Mouse (Mus musculus): ENCODE data around the gene Kat2a.

The Kat2a gene

DNA sequence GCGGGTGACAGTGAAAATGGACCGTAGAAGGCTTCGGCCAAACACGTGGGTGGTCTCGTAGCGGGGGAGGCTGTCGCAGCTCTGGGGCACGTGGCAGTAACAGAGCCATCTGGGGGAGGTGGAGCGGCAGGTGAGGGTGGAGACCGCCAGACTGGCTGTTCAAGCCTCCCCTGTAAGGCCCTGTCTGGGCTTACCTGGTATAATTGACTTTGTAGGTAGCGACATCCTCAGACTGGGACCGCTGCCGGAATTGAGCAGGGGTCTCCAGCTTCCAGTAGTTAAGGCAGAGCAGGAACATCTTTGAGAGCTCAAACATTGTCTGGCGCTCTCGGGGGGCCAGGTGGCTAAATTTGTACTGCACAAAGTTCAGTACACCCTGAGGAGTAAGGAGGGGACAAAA is 1.7 kb downstream of the Kat2a start:
- DNase-seq (ENCODE audit: low spot score), result no peak

DNA sequence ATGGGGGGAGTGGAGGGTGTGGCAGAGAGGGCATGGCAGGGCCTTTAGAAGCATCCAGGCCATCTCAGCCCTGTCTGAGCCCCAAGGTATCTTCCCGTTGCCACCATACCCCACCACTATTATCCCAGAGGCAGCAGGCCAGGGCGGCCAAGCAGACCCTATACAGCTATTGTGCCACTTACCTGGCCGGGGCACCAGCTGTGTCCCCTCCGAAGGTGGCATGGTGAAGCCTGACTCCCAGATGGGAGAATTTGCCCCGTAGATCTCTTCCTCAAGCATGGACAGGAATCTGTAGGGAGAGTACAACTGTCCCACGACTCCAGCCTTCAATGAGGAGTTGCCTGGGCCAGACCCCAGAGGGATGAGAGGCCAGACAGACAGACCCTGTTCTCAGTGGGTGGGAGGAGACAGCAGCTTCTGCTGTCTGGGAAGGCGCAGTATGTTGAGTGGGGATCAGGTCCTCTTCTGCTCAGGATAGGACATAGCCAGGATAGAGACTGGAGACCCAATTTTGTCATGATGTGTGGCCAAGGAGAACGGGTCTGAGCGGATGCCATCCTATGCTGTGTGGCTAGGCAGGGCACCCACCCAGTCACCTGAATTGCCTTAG is 3.0 kb downstream of the Kat2a start:
- DNase-seq (ENCODE audit: low spot score), result no peak

DNA sequence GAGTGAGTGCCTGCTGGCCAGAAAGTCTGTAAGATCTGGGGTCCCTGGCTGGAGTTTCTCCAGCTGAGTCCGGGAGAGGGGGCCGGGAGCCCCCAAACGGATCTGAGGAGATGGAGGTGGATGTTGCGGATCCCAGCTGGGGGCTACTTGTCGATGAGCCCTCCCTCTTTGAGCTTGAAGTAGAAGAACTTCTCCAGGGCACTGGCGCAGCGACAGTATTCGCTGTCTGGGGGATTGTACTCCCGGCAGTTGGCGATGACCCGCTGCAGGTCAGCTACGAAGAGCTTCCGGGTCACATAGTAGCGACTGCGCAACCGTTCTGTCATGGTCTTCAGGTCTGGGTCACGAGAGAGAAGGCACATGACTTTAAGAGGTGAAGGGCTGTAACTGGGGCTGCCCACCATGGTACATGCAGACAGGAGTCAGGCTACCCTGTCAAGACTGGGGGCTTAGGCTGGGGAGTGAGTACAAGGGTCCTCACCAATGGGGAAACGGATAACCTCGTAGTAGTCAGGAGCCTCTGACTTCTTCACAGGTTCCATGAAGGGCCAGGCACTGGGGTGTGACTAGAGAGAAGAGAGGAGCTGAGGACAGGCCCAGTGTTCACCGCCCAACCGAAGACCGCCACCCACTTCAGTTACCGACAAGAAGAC is 7.0 kb downstream of the Kat2a start:
- no peak for DNase-seq (ENCODE audit: low spot score)

DNA sequence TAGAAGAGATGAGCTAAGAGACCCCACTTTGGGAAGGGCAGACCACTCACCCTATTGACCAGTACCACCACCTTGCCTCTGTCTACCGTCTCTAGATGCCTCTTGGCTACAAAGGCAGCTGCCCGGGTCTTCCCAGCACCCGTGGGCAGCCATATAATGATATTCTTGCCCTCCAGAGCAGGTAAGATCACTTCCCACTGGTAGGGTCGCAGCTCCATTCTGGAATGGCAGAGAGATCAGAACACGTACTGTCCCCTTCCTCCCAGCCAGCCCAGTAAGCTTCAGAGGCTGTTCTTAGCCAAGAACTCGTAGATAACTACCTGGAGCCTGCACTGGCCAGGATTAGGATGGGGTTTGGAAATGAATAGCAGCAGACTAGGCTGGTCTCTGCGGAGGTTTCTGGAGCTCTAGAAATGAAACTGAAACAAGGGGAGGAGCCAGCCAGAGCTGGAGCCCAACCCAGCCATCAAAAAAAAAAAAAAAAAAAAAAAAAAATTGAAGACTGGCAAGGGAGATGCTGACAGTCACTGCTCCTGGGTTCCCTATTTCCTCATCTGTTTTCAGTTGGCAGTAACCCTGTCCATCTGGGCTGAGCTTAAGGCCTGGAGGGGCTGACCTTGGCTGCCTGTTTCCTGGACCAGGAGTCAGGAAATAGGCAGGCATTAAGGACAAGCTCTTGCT is 8.3 kb downstream of the Kat2a start, which contains the start of gene Dhx58:
Dhx58 (minus strand) TSS at position 421 of the 681 bp plus-strand sequence.
- no peak for DNase-seq (ENCODE audit: low spot score)

DNA sequence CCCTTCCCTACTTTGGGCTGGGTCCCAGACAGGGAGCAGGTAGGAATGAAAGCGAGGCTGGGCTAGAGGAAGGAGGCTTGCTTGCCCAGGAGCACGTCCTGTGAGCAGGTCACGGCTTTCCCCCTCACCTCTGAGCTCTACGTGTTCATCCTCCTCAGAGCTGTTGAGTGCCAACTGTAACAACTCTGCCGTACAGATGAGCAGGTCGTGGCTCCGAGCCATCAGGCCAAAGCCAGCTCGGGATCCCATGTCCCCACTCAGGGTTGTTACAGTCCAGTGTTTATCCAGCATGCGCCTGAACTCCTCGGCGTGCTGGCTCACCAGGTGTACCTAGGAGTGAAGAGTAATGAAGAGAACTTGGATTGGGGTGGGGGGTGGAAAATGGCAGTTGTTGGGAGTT is 8.9 kb downstream of the Kat2a start:
- no peak for DNase-seq (ENCODE audit: low spot score)

DNA sequence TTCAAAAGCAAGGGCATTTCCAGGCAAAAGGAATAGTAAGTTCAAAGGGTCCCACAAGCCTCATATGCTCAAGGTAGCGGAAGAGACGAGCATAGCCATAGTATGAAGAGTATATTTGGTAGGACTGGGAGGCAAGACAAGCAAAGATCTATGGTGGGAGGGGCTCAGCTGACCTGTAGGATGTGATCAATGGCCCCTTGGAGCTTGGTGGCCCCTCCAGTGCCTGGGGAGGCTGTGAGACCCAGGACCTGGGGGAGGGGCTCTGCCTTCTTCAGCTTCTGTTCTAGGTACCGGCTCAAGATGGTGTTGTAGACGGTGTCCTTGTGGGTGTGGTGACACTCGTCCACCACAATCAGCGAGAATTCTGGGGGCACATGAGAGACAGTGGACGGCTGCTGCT is 9.4 kb downstream of the Kat2a start:
- DNase-seq (ENCODE audit: low spot score), result no peak

DNA sequence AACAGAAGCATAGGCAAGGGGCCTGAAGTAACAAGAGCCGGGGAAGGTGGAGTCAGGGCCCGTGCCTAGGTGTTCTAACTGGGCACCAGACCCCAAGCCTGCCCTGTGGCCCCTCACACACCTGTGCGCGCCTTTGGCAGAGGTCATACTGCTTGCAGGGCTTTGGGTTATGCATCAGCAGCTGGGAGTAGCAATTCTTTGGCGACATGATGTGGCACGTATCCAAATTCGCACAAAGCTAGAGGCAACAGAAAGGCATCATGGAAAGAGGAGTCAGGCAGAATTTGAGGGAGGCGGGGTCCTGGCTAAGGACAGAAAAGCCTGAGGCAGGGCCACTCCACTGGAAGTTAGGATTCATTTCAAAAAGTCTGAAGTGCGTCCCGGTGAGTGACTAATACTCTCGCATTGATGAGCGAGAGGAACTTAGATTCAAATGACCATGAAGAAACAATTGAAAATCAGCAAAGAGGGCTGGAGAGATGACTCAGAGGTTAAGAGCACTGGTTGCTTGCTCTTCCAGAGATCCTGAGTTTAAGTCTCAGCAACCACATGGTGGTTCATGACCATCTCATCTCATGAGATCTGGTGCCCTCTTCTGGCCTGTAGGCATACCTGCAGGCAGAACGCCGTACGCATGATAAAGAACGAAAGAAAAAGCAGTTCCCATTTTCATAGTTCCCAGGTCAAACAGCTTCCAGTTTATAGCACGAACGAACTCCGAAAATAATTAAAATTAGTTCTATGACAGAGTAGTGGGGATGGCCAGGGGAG is 10.0 kb downstream of the Kat2a start:
- peak; percentile 64 for DNase-seq (ENCODE audit: low spot score)

DNA sequence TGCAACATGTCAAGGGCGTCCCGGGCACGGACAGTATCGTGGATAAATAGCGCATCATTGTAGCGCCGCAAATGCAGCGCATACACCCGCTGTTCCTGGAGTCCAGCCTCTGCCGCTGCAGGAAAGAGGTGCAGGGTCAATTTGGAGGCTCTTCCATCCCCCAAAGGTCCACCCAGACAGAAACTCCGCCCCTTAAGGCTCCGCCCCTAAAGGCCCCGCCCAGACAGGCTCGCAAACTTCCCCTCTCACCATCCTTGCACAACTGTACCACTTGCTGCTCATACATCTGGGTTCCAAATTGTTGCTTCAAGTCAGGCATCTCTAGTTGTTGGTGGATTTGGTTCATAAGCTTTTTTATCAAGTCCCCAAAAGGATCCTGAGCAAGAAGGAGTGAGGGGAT is 11.0 kb downstream of the Kat2a start:
- peak; percentile 50 for DNase-seq (ENCODE audit: low spot score)

DNA sequence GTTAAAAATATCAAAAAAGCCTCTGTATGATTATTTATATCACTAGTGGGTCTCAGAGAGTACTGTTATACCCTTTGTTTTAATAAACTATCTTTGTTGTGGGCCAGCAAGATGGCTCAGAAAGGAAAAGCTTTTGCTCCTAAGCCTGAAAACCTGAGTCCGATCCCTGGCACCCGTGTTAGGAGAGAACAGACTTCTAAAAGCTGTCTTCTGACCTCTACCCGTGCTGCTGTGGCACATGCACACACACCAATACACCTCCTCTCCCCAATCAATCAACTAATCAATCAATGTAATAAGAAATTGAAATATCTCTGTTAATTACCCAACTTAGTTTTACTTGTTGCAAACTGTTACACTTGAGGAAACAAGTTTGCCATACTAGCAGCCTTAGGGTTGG is 11.6 kb downstream of the Kat2a start:
- no peak for DNase-seq (ENCODE audit: low spot score)

DNA sequence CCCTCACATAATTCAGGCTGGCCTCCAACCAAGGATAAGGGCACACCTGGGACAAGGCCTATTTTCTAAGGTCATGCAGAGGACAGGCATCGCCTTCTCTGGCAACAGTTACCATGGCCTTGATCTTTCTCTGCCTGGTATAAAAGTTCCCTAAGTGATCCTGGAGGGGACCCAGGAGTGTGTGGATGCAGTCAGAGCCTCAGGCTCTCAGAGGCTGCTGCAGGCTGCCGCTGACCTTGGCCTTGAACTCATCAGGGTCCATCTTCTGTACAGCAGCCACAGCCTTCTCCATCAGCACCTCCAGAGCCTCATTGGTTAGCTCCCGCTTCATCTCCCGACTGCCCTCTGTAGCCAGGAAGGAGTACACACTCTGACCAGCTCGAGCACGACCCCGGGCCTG is 14.3 kb downstream of the Kat2a start:
- no peak for DNase-seq (ENCODE audit: low spot score)

DNA sequence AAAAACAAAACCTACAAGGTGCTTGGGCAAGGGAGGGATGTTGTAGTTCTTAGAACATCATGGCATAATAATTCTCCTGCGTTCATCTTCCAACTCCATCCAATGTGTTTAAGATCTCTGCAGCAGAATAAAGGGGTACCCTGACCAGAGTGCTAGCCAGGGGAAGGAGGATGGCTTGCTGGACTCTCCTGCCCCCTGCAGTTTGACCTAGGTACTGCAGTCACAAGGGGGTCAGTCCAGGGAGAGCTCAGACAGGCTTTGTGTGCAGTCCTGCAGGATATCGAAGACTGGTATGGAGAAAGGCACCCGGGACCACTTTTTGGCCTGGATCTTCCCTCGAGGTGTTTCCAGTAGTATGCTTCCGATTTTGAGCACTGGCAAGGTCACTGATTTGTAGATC is 17.3 kb downstream of the Kat2a start:
- DNase-seq (ENCODE audit: low spot score), result peak; percentile 79

DNA sequence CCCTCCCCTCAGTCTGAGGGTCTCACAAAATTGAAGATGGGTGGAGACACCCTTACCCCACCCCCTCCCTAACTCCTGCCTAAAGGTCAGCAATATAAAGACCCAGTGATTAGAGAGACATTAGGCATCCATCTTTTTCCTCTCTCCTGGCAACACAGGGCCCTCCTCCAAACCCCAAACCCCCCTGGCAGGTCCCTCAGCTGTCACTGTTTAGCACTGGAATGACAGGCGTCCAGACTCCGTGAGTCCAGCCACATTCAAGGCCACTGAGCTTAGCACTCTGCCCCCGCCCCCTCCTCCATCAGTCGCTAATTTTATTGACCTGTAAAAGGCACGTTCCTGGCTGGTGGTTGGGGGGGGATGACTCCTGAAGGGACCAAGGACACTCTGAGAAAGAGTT is 19.1 kb downstream of the Kat2a start:
- no peak for DNase-seq (ENCODE audit: low spot score)

DNA sequence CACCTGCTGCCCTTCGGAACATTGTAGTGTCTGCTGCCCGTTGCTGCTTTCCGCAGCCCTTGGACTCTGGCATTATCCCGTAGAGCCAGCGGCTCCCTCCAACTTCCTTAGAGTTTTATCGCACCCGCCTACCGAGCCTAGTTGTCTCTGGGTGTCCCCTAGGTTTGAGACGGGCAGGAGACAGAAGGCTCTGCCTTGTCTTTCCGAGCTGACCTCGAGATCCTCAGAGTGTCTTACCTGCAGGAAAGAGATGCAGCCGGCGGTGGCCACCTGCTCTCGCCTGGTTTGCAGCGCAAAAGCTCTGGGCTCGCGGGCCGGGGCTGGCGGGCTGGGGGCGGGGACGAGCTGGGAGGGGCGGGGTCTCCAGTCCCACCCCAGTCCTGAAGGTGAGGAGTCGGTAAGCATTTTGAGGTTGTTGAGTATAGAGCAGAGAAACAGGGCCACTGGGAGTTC is 20.1 kb downstream of the Kat2a start, which contains the start of gene Zfp385c:
Zfp385c (minus strand) TSS at position 292 of the 453 bp plus-strand sequence.
- DNase-seq (ENCODE audit: low spot score), result no peak

DNA sequence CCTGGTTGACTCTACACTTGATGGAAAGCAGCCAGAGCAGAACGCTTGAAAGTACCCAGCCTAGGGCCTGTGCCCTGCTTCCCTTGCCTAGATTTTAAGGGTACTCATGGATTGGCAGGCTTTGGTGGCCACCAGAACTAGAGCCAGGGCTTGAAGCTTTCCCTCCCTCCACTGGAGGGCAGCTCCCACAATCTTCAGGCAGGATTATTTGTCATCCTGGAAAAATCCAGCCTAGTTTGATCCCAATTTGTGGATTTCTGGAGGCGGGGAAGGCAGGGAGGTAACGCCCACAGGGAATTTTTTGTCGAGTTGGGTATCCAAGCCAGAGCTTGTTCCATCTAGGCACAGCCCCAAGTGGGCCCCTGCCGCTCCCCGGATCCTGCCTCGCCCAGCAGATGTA is 21.9 kb downstream of the Kat2a start:
- no peak for DNase-seq (ENCODE audit: low spot score)

DNA sequence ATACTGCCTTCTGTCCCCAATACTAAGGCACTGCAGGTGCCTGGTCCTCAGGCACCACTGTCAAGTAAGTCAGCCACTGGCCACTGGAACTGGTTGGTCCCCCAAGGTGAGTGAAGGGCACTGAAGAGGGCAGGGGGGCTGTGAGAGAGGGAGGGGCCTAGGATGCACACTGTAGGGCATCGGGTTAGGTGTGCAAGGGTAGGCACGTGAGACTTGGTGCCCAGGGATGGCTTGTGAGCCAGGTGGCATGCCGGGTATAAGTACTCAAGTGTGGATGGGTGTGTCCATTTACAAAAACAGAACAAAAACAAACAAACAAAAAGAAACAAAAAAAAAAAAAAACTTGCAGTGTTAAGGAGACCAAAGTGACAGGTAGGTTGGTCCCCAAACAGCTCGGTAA is 23.8 kb downstream of the Kat2a start:
- DNase-seq (ENCODE audit: low spot score), result no peak

DNA sequence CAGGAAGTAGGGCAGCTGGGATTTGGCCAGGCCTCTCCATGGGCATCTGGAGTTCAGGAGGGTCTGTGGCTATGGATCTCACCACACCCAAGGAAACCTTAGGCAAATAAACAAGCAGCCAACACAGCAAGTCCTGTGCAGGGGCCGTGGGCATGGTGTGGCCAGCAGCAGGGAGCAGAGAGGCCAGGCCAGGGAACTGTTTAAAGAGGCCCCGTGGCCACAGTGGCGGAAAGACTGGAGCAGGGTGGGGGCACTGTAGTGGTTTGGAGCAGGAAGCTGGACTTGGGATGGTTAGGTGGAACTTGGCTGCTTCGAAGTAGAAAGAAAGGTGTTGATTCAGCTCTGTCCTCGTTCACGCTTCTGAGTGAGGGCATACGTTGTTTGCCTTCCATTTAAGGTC is 25.0 kb downstream of the Kat2a start:
- DNase-seq (ENCODE audit: low spot score), result no peak

DNA sequence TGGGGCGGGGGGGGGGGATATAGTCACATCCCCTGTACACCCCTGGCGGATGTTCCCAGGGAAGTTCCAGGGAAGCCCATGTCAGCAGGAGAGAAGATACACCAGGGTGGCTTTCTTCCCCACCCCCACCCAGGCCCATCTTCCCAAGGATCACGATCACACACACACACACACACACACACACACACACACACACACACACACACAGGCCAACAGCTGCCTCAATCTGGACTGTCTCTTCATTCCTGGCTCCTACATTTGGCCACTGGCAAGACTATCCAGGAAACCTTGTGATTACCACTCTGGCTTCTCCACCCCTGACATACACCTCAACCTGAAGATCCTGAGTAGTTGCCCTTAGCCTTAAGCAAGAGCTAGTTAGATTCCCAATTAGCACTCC is 26.9 kb downstream of the Kat2a start:
- DNase-seq (ENCODE audit: low spot score), result no peak

DNA sequence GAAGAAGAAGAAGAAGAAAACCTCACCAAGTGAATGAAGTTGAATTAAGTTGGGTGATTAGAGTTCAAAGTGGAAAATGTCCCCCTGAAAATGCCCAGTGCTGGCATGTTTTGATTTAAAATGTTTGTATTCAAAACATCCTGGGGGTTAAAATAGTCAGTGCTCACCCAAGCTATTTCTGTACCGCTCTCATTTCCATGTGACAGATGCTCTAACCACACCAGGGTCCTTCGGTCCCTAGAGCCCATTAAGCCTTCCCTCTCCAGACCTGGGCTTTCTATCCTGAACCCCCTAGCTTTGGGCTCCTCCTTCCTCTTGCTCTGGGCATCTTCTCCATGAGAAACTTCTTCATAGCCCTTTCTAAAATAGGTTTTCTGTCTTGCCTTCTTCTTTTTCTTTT is 28.2 kb downstream of the Kat2a start:
- DNase-seq (ENCODE audit: low spot score), result no peak

DNA sequence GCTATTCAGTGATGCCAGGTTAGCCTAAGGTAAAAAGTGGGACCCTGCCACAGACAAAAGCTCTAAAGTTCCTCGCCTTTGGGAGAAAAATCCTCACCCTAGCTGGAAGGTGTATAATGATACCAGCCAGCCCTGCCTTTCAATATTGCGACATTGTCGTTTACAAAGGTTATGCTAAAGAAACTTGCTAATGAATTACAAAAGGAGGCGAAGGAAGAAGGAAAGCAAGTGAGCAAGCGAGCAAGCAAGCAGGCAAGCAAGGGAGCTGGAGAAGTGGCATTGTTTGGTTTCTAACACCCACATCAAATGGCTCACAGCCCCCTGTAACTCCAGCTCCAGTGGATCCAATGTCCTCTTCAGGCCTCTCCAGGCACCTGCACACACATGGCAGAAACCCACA is 29.7 kb downstream of the Kat2a start:
- no peak for DNase-seq (ENCODE audit: low spot score)

DNA sequence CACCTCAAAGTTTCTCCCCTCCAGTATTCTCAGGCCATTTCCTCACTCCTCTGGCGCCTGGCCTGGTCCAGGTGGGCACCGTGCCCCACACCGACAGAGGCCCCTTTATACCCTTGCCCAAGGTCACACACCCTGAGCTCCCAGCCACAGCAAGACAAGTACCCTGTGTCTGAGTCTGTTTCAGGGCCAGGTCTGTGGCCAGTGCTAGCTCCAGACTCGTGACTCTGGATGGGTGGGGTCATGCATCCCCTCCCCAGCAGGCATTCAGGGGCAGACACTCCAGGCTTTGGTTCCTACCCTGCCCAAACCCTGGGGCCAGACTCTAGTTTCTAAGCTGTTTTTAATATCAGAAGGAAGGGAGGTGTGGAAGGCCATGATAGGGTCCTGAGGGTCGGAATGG is 30.4 kb downstream of the Kat2a start:
- DNase-seq (ENCODE audit: low spot score), result no peak

DNA sequence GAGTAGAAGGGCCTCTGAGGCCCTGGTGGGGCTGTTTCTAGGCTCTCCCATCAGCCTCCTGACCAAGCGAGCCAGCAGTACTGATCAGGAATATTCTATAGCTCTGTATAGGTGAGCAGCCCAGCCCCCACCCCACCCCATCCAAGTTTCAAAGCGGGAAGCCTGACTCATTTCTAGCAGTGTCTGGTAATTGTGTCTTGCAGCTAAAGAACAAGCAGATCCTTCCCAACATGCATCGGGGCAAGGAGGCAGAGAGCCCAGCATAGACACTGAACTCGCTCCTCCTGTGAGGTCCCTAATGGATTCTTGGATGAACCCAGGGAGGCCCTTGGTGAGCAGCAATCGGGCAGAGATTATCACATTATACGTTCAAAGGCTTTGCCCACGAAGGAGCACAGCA is 34.5 kb downstream of the Kat2a start:
- DNase-seq (ENCODE audit: low spot score), result no peak

DNA sequence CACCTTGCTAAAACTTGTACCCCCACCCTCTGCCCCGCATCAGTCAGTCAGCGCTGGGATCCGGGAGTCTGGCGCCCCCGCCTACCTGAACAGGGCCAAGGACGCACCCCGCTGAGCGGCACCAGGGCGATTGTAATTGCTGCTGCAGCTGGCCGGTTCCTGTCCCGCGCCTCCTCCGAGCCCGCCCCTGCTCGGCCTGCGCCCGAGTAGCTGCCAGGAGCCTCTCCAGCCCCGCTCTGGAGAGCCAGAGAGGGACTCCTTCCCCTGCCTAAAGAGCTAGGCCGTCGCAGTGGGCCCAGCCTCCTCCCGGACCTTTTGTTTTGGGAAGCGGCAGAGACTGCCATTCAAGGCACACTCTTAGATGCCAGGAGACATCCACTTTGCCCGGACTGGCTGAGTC is 39.1 kb downstream of the Kat2a start:
- peak; percentile 48 for DNase-seq (ENCODE audit: low spot score)

DNA sequence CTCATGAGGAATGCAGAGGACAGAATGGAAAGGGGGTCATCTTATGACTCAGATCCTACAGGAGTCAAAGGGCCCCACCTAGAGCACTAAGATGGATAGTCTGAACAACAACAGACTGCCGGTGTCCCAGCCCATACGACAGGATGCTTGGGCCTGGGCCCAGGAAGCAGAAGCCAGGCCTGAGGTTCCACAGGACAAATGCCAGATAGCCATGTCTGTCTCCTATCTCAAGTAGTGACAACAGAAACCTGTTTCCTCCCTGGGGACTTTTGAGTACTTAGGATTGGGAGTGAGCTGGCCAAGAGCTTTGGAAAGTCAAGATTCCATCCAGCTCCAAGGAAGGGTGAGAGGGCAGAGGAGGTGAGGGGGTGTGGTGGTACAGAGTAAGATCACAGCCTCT is 40.3 kb downstream of the Kat2a start:
- no peak for DNase-seq (ENCODE audit: low spot score)
